Mouse (Mus musculus): ENCODE results near the gene Rptor. TPM values are rescaled to one million over a fixed set of nuclear protein-coding genes. Genes with fewer than 3 reads are reported as not detected.

The Rptor gene
- polyA plus RNA-seq, 1 experiment from 2014 or later = 7.1 TPM

GRCm38 (mm10) chr11:119920668-119921067 lies 318.0 kb downstream of the Rptor start:
- WGBS = 90% methylated on average over 5 of the region's 5 CpGs
- H3K9me3 ChIP-seq (replicated peaks; ENCODE audit: low read length) = no peaks in the 10 kb centered on the region
- no peak overlapping the region for H3K4me3 ChIP-seq (replicated peaks; ENCODE audit: low read depth, low read length)
- H3K27me3 ChIP-seq (ENCODE audit: insufficient read depth, low read length) = no peaks in the 10 kb centered on the region
- DNase-seq (ENCODE audit: low spot score) (no peak), ATAC-seq (replicated peaks; ENCODE audit: low FRiP score, low read depth) (no peak)
- peaks cover 33% of the 10 kb centered on the region for H3K36me3 ChIP-seq (ENCODE audit: insufficient read depth, low read length)
- H3K27ac ChIP-seq = no peak overlapping the region
- TF ChIP-seq CTCF (IDR thresholded peaks at IDR 0.05; ENCODE audit: low read depth) = no peak
- H3K4me2 ChIP-seq (ENCODE audit: low read length) = no peak overlapping the region
- H3K4me1 ChIP-seq (replicated peaks; ENCODE audit: insufficient read depth, low read length) = 0 out of 2 replicates have a peak, but pooled peaks cover 4% of the 10 kb centered on the region
- no peak overlapping the region for H3K9ac ChIP-seq (ENCODE audit: low read depth, low read length)

DNA sequence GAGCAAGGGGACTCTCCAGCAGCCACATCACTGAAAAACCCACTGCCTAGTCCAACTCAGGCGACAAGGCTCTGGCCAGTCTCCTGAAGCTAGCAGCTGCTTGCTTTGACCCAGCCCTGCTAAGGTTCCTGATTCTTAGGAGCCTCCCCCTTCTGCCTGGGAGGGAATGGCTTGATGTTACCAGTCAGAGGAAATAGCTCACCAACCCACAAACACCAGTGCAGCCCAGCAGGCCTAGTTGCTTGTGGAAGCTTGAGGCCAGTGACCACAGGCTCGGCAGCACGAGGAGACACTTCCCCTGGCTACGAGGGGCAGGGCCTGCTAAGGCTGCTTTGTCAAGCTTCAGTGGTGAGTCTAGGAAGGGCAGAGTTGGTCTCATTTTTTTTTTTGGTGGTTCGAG lies 322.5 kb downstream of the Rptor start:
- Histone ChIP-seq H3K9me3 (replicated peaks; ENCODE audit: low read length) (no peaks in the 10 kb centered on the region), H3K4me3 (replicated peaks; ENCODE audit: low read depth, low read length) (no peak overlapping the region), H3K27ac (no peak overlapping the region), H3K4me2 (ENCODE audit: low read length) (no peak overlapping the region), H3K27me3 (ENCODE audit: insufficient read depth, low read length) (no peaks in the 10 kb centered on the region), H3K36me3 (ENCODE audit: insufficient read depth, low read length) (no peaks in the 10 kb centered on the region), H3K4me1 (replicated peaks; ENCODE audit: insufficient read depth, low read length) (no peaks in the 10 kb centered on the region), H3K9ac (ENCODE audit: low read depth, low read length) (no peak overlapping the region)
- no peak for DNase-seq (ENCODE audit: low spot score)
- no peak for TF ChIP-seq CTCF (IDR thresholded peaks at IDR 0.05; ENCODE audit: low read depth)
- 70% methylated on average over 5 of the region's 5 CpGs for WGBS
- no peak for ATAC-seq (replicated peaks; ENCODE audit: low FRiP score, low read depth)

GRCm38 (mm10) chr11:119926762-119927161 lies 324.1 kb downstream of the Rptor start:
- Histone ChIP-seq H3K4me2 (ENCODE audit: low read length) (no peak overlapping the region), H3K4me1 (replicated peaks; ENCODE audit: insufficient read depth, low read length) (no peaks in the 10 kb centered on the region), H3K27ac (no peak overlapping the region), H3K27me3 (ENCODE audit: insufficient read depth, low read length) (no peaks in the 10 kb centered on the region), H3K4me3 (replicated peaks; ENCODE audit: low read depth, low read length) (no peak overlapping the region), H3K9ac (ENCODE audit: low read depth, low read length) (no peak overlapping the region), H3K36me3 (ENCODE audit: insufficient read depth, low read length) (no peaks in the 10 kb centered on the region), H3K9me3 (replicated peaks; ENCODE audit: low read length) (no peaks in the 10 kb centered on the region)
- WGBS = 49% methylated on average over 5 of the region's 5 CpGs
- peak; percentile 52 for DNase-seq (ENCODE audit: low spot score)
- peak; percentile 33; the same call in 1 of the 2 replicates for TF ChIP-seq CTCF (IDR thresholded peaks at IDR 0.05; ENCODE audit: low read depth)
- ATAC-seq (replicated peaks; ENCODE audit: low FRiP score, low read depth) = no peak

DNA sequence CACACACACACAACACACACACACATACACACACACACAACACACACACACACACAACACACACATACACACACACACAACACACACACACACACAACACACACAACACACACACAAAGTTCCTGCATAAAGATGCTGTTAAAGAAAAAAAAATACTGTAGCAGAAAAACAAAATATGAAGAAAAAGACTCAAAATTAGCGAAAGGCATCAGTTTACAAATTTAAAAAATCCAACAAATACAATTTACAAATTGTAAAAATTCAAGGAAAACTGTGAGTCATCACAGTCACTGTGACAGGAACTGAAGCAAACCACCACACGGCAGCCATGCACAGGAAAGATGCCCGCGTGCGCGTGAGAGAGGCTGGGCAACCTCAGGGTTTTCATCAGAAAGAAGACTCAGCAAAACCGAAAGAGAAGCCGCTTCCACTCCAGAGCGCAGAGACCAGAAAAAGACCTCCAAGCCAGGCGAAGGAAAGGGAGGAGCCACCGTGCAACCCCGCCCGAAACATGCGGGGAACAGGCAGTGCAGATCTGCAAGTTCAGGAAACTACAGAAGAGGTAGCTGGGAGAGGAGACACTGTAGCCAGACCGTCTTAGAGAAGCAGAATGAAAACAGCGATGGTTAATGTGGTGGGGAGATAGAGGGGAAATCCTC lies 325.4 kb downstream of the Rptor start:
- no peak for TF ChIP-seq CTCF (IDR thresholded peaks at IDR 0.05; ENCODE audit: low read depth)
- no peak overlapping the region for H3K4me3 ChIP-seq (replicated peaks; ENCODE audit: low read depth, low read length)
- H3K27ac ChIP-seq = no peak overlapping the region
- peaks cover 6% of the 10 kb centered on the region for H3K4me1 ChIP-seq (replicated peaks; ENCODE audit: insufficient read depth, low read length)
- H3K27me3 ChIP-seq (ENCODE audit: insufficient read depth, low read length) = no peaks in the 10 kb centered on the region
- 61% methylated on average over 16 of the region's 16 CpGs for WGBS
- no peak for ATAC-seq (replicated peaks; ENCODE audit: low FRiP score, low read depth)
- no peaks in the 10 kb centered on the region for H3K9me3 ChIP-seq (replicated peaks; ENCODE audit: low read length)
- no peak for DNase-seq (ENCODE audit: low spot score)
- no peak overlapping the region for H3K9ac ChIP-seq (ENCODE audit: low read depth, low read length)
- no peaks in the 10 kb centered on the region for H3K36me3 ChIP-seq (ENCODE audit: insufficient read depth, low read length)
- H3K4me2 ChIP-seq (ENCODE audit: low read length) = 0 out of 2 replicates have a peak overlapping the region, but pooled peaks have one; percentile 4

GRCm38 (mm10) chr11:119929603-119930265 lies 327.0 kb downstream of the Rptor start:
- H3K4me2 ChIP-seq (ENCODE audit: low read length) = no peak overlapping the region
- WGBS = 85% methylated on average over 6 of the region's 6 CpGs
- peaks cover 6% of the 10 kb centered on the region for H3K4me1 ChIP-seq (replicated peaks; ENCODE audit: insufficient read depth, low read length)
- H3K9ac ChIP-seq (ENCODE audit: low read depth, low read length) = no peak overlapping the region
- ATAC-seq (replicated peaks; ENCODE audit: low FRiP score, low read depth) (no peak), DNase-seq (ENCODE audit: low spot score) (no peak)
- H3K4me3 ChIP-seq (replicated peaks; ENCODE audit: low read depth, low read length) = no peak overlapping the region
- no peaks in the 10 kb centered on the region for H3K9me3 ChIP-seq (replicated peaks; ENCODE audit: low read length)
- no peak overlapping the region for H3K27ac ChIP-seq
- no peak for TF ChIP-seq CTCF (IDR thresholded peaks at IDR 0.05; ENCODE audit: low read depth)
- H3K27me3 ChIP-seq (ENCODE audit: insufficient read depth, low read length) = no peaks in the 10 kb centered on the region
- no peaks in the 10 kb centered on the region for H3K36me3 ChIP-seq (ENCODE audit: insufficient read depth, low read length)

DNA sequence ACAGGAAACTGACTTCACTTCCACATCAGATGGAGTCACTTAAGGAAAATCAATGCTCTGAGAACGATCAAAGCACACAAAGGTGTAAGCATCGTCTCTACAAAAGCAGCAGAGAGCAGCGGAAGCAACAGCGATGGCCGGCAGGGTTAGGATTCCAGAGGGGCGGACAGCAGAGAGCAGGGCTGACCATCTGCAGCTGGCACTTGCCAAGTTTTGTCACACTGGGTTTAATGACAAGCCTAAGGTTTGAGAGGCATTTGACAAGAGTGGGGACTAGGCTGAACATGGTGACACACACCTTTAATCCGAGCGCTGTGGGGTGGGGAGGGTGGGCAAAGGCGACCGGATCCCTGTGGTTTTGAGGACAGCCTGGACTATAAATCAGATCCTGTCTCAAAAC lies 329.1 kb downstream of the Rptor start:
- ATAC-seq (replicated peaks; ENCODE audit: low FRiP score, low read depth) (no peak), DNase-seq (ENCODE audit: low spot score) (peak; percentile 61)
- no peak overlapping the region for H3K9ac ChIP-seq (ENCODE audit: low read depth, low read length)
- H3K27me3 ChIP-seq (ENCODE audit: insufficient read depth, low read length) = no peaks in the 10 kb centered on the region
- H3K4me1 ChIP-seq (replicated peaks; ENCODE audit: insufficient read depth, low read length) = peaks cover 6% of the 10 kb centered on the region
- 43% methylated on average over 10 of the region's 10 CpGs for WGBS
- H3K4me3 ChIP-seq (replicated peaks; ENCODE audit: low read depth, low read length) = no peak overlapping the region
- peak overlapping the region; percentile 14; the same call in 1 of the 2 replicates for H3K4me2 ChIP-seq (ENCODE audit: low read length)
- H3K36me3 ChIP-seq (ENCODE audit: insufficient read depth, low read length) = no peaks in the 10 kb centered on the region
- no peak for TF ChIP-seq CTCF (IDR thresholded peaks at IDR 0.05; ENCODE audit: low read depth)
- no peaks in the 10 kb centered on the region for H3K9me3 ChIP-seq (replicated peaks; ENCODE audit: low read length)
- H3K27ac ChIP-seq = no peak overlapping the region

Measured in kidney, postnatal 0 days (tissue).